Mouse (Mus musculus): ENCODE data around the gene Igsf21. TPM values are rescaled to one million over a fixed set of nuclear protein-coding genes. Genes with fewer than 3 reads are reported as not detected.

Gene Igsf21
- total and polyA plus RNA-seq, 2 experiments from 2014 or later = 125 to 176 TPM

GRCm38 (mm10) chr4:140248396-140248795 is 1.8 kb upstream of the Igsf21 start:
- Histone ChIP-seq H3K27ac (no peak overlapping the region), H3K27me3 (ENCODE audit: insufficient read depth, low read length) (no peaks in the 10 kb centered on the region; the same call in none of the 2 replicates)
- WGBS = 3% methylated on average over 8 of the region's 8 CpGs

GRCm38 (mm10) chr4:140247006-140248003 is 721 bp upstream of the Igsf21 start:
- WGBS = 12% methylated on average over 27 of the region's 28 CpGs
- peak overlapping the region; percentile 83; the same call in 1 of the 2 replicates for H3K9ac ChIP-seq (replicated peaks; ENCODE audit: low read length)
- H3K9me3 ChIP-seq (ENCODE audit: low read length) = no peaks in the 10 kb centered on the region
- DNase-seq (ENCODE audit: low spot score) = no peak
- no peaks in the 10 kb centered on the region; the same call in none of the 2 replicates for H3K27me3 ChIP-seq (ENCODE audit: insufficient read depth, low read length)
- TF ChIP-seq CTCF (IDR thresholded peaks at IDR 0.05; ENCODE audit: low read depth) = no peak
- peaks cover 11% of the 10 kb centered on the region for H3K4me1 ChIP-seq (ENCODE audit: insufficient read depth, low read length)
- ATAC-seq = no peak
- H3K4me3 ChIP-seq (ENCODE audit: low read length) = peak overlapping the region; percentile 74
- H3K36me3 ChIP-seq (ENCODE audit: insufficient read depth, low read length) = no peaks in the 10 kb centered on the region
- H3K4me2 ChIP-seq (ENCODE audit: low read depth, low read length) = peak overlapping the region; percentile 72
- peak overlapping the region; percentile 87; the same call in 1 of the 2 replicates for H3K27ac ChIP-seq

More at GRCm38 (mm10) chr4:140248396-140248795, 1.8 kb upstream of the Igsf21 start:
- Histone ChIP-seq H3K4me1 (ENCODE audit: insufficient read depth, low read length) (peaks cover 8% of the 10 kb centered on the region), H3K36me3 (ENCODE audit: insufficient read depth, low read length) (no peaks in the 10 kb centered on the region), H3K4me2 (ENCODE audit: low read depth, low read length) (no peak overlapping the region), H3K9me3 (ENCODE audit: low read length) (no peaks in the 10 kb centered on the region), H3K4me3 (ENCODE audit: low read length) (no peak overlapping the region), H3K9ac (replicated peaks; ENCODE audit: low read length) (no peak overlapping the region)
- no peak for TF ChIP-seq CTCF (IDR thresholded peaks at IDR 0.05; ENCODE audit: low read depth)
- DNase-seq (ENCODE audit: low spot score) (no peak), ATAC-seq (no peak)

- DNase-seq (ENCODE audit: low spot score) (peak; percentile 82), ATAC-seq (peak; percentile 50)
- Histone ChIP-seq H3K36me3 (ENCODE audit: insufficient read depth, low read length) (no peaks in the 10 kb centered on the region), H3K9me3 (ENCODE audit: low read length) (no peaks in the 10 kb centered on the region), H3K4me2 (ENCODE audit: low read depth, low read length) (peak overlapping the region; percentile 72), H3K4me1 (ENCODE audit: insufficient read depth, low read length) (peaks cover 11% of the 10 kb centered on the region), H3K27ac (peak overlapping the region; percentile 87), H3K27me3 (ENCODE audit: insufficient read depth, low read length) (no peaks in the 10 kb centered on the region; the same call in none of the 2 replicates), H3K4me3 (ENCODE audit: low read length) (peak overlapping the region; percentile 74), H3K9ac (replicated peaks; ENCODE audit: low read length) (peak overlapping the region; percentile 83)
- TF ChIP-seq CTCF (IDR thresholded peaks at IDR 0.05; ENCODE audit: low read depth) = peak; percentile 67
- WGBS = 2% methylated on average over 23 of the region's 23 CpGs
These were observed 1.1 kb downstream of the Igsf21 start for GRCm38 (mm10) chr4:140245286-140246179.

GRCm38 (mm10) chr4:140244835-140245234 is 1.7 kb downstream of the Igsf21 start:
- Histone ChIP-seq H3K27me3 (ENCODE audit: insufficient read depth, low read length) (no peaks in the 10 kb centered on the region; the same call in 1 of the 2 replicates), H3K9me3 (ENCODE audit: low read length) (no peaks in the 10 kb centered on the region), H3K27ac (peak overlapping the region; percentile 36; the same call in 1 of the 2 replicates), H3K4me2 (ENCODE audit: low read depth, low read length) (peak overlapping the region; percentile 72), H3K36me3 (ENCODE audit: insufficient read depth, low read length) (no peaks in the 10 kb centered on the region), H3K9ac (replicated peaks; ENCODE audit: low read length) (peak overlapping the region; percentile 83), H3K4me3 (ENCODE audit: low read length) (peak overlapping the region; percentile 74), H3K4me1 (ENCODE audit: insufficient read depth, low read length) (peaks cover 11% of the 10 kb centered on the region)
- DNase-seq (ENCODE audit: low spot score) = no peak
- 3% methylated on average over 10 of the region's 10 CpGs for WGBS
- TF ChIP-seq CTCF (IDR thresholded peaks at IDR 0.05; ENCODE audit: low read depth) = no peak
- ATAC-seq = no peak

- peak; percentile 65 for TF ChIP-seq CTCF (IDR thresholded peaks at IDR 0.05; ENCODE audit: low read depth)
These were observed 2.3 kb downstream of the Igsf21 start for GRCm38 (mm10) chr4:140244161-140244813.

More at GRCm38 (mm10) chr4:140244161-140244813, 2.3 kb downstream of the Igsf21 start:
- H3K27me3 ChIP-seq (ENCODE audit: insufficient read depth, low read length) = no peaks in the 10 kb centered on the region; the same call in 1 of the 2 replicates
- under 1% methylated on average over 37 of the region's 40 CpGs for WGBS
- peak overlapping the region; percentile 72 for H3K4me2 ChIP-seq (ENCODE audit: low read depth, low read length)
- H3K4me1 ChIP-seq (ENCODE audit: insufficient read depth, low read length) = peaks cover 11% of the 10 kb centered on the region
- no peaks in the 10 kb centered on the region for H3K9me3 ChIP-seq (ENCODE audit: low read length)
- no peaks in the 10 kb centered on the region for H3K36me3 ChIP-seq (ENCODE audit: insufficient read depth, low read length)
- DNase-seq (ENCODE audit: low spot score) = peak; percentile 63
- no peak for ATAC-seq
- H3K9ac ChIP-seq (replicated peaks; ENCODE audit: low read length) = peak overlapping the region; percentile 51
- peak overlapping the region; percentile 36; the same call in 1 of the 2 replicates for H3K27ac ChIP-seq
- H3K4me3 ChIP-seq (ENCODE audit: low read length) = peak overlapping the region; percentile 74

Measured in hindbrain, postnatal 0 days (tissue).